Mouse (Mus musculus): ENCODE data around the gene Otof.

Otof gene

GRCm38 (mm10) chr5:30461821-30462220 lies at the start of gene Otof:
Gene Otof (minus strand): TSS chr5:30461932.
- DNase-seq (ENCODE audit: low spot score in 2 of 2) = peak; percentile 57 to 66

- no peak for DNase-seq (ENCODE audit: low spot score in 2 of 2)
Measured at GRCm38 (mm10) chr5:30497299-30497698, 35.6 kb upstream of the Otof start.

- no peak for DNase-seq (ENCODE audit: low spot score in 2 of 2)
Measured at GRCm38 (mm10) chr5:30496821-30497220, 35.1 kb upstream of the Otof start.

GRCm38 (mm10) chr5:30495288-30495687 lies 33.6 kb upstream of the Otof start:
- no peak for DNase-seq (ENCODE audit: low spot score in 2 of 2)

- DNase-seq (ENCODE audit: low spot score in 2 of 2) = no peak
Measured at GRCm38 (mm10) chr5:30494606-30495005, 32.9 kb upstream of the Otof start.

- no peak for DNase-seq (ENCODE audit: low spot score in 2 of 2)
Measured at GRCm38 (mm10) chr5:30493723-30494122, 32.0 kb upstream of the Otof start.

DNA sequence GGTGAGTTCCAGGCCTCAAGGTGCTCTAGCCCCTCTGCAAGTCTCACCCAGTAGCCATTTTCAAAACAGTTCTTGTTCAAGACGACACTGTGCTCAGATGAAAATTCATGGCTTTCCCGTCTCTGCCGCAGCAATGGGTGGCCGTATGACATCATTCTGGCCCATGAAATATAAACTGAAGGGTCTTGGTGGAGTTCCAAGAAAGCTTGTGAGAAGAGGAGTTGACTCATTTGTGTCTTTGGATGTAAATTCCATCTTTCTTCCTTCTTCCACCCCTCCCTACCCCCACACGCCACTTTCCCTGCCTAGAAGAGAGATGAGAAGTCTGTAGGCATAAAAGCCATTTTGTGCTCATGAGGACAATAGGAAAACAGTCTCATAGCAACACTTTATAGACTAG lies 29.1 kb upstream of the Otof start:
- no peak for DNase-seq (ENCODE audit: low spot score in 2 of 2)

GRCm38 (mm10) chr5:30490215-30490614 lies 28.5 kb upstream of the Otof start:
- DNase-seq (ENCODE audit: low spot score in 2 of 2) = no peak

GRCm38 (mm10) chr5:30485136-30485535 lies 23.4 kb upstream of the Otof start:
- DNase-seq (ENCODE audit: low spot score in 2 of 2) = no peak

DNA sequence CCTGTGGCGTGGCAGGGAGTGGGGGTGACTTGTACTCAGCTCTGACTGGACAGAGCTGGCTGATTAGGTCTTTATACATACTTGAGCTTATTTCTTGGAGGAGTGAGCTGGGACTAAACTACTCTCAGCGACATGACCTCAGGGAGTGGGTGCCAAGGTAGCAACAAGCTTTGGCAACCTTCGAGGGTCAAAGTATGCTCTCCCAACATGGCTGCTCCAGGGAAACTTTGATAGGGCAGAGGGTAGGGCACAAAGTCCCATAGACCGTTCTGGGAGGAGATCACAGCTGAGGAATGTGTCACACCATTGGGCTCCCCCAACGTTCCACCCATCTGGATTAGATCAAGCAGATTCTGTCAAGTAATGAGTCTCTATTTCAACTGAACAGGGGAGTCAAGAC lies 22.9 kb upstream of the Otof start:
- DNase-seq (ENCODE audit: low spot score in 2 of 2) = no peak

GRCm38 (mm10) chr5:30483533-30483932 lies 21.8 kb upstream of the Otof start:
- DNase-seq (ENCODE audit: low spot score in 2 of 2) = no peak

DNA sequence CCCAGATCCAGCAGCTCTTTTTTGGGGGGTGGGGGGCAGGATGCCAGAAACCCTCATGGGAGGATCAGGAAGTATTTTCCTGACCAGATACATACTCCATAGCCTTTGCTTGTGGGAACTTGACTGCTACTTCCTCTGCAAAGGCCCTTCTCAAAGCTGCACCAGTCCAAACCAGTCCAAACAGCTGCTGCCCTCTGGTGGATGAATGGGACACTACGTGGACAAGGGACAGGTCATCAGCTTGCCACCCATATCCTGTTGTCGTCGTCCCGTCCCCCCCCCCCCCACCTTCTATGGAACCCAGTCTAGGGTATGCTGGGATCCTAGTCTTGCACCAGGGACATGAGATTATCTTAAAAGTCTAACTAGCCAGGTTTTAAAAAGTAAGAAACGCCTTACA lies 20.6 kb upstream of the Otof start:
- peak; percentile 71 to 72 for DNase-seq (ENCODE audit: low spot score in 2 of 2)

GRCm38 (mm10) chr5:30476534-30476933 lies 14.8 kb upstream of the Otof start:
- DNase-seq (ENCODE audit: low spot score in 2 of 2) = peak in 1 of 2 experiments; percentile 19

- no peak for DNase-seq (ENCODE audit: low spot score in 2 of 2)
Measured at GRCm38 (mm10) chr5:30472148-30472547, 10.4 kb upstream of the Otof start.

- no peak for DNase-seq (ENCODE audit: low spot score in 2 of 2)
Measured at GRCm38 (mm10) chr5:30470454-30470853, 8.7 kb upstream of the Otof start.

- no peak for DNase-seq (ENCODE audit: low spot score in 2 of 2)
Measured at GRCm38 (mm10) chr5:30466315-30466714, 4.6 kb upstream of the Otof start.

DNA sequence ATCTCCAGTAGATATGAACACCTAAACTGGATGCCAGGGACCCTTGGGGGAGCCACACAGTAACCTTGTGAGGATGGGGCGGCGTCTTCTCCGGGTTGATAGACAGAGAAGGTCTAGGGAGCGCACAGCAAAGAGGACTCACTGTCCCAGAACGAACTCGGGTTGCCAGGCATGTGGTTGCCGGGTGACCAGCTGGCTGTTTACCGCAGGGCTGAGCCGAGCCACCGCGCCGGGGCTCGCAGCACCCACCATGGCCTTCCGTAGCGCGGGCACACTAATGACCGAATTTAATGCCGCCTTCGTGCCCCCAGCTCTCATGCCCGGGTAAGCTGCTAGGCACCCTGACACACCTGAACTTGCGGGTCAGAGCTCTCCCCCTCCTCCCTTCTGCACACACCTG lies 4.1 kb upstream of the Otof start, which contains the start of gene 1700001C02Rik:
1700001C02Rik (plus strand) TSS at position 187 of the 400 bp plus-strand sequence.
- no peak for DNase-seq (ENCODE audit: low spot score in 2 of 2)

- no peak for DNase-seq (ENCODE audit: low spot score in 2 of 2)
Measured at GRCm38 (mm10) chr5:30460155-30460554, 1.6 kb downstream of the Otof start.

GRCm38 (mm10) chr5:30456056-30456455 lies 5.7 kb downstream of the Otof start:
- DNase-seq (ENCODE audit: low spot score in 2 of 2) = peak in 1 of 2 experiments; percentile 46

DNA sequence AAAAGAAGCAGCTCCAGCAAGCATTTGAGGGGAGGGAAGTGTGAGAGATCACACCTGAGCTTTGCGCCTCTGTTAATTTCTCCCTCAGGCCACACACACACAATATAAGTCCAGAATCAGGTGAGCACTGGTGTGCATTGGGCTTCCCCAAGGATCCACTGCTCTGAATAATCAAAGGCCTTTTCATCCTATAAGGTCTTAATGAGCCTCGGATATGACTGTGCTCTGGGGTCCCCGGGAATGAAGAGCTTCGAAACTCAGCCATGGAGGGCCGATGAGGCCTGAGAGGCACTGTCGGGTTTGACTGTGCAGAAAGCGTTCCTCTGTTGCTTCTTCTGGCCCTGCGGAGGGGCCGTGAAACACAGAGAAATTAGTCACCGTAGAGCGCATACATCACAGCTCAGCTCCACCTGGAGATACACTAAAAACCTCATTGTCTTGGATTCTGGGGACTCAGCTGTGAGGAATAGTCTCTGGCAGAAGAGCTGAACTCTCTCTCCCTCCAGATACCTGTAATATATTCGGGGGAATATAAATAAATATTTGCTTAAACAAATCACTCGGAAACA lies 17.3 kb downstream of the Otof start:
- DNase-seq (ENCODE audit: low spot score in 2 of 2) = no peak

DNA sequence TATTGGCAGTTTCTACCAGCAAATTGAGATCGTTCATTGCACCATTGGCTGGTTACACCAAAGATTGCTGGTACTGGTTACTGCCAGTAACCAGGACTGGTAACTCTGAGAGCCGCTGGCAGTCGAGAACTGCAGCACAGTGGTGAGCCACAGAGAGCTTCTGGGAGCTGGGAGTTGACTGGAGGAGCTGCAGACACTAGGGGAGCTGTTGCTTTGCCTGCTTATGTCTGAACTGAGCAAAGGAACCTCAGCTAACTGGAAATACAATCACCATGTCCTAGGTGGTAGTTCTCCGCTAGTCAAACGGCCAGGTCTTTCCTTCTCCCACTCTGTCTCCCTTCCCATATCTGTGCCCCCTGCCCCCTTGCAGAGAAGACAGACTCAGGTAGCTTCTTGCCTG lies 19.5 kb downstream of the Otof start:
- peak in 1 of 2 experiments; percentile 22 for DNase-seq (ENCODE audit: low spot score in 2 of 2)

- no peak for DNase-seq (ENCODE audit: low spot score in 2 of 2)
Measured at GRCm38 (mm10) chr5:30440308-30440906, 21.3 kb downstream of the Otof start.

DNA sequence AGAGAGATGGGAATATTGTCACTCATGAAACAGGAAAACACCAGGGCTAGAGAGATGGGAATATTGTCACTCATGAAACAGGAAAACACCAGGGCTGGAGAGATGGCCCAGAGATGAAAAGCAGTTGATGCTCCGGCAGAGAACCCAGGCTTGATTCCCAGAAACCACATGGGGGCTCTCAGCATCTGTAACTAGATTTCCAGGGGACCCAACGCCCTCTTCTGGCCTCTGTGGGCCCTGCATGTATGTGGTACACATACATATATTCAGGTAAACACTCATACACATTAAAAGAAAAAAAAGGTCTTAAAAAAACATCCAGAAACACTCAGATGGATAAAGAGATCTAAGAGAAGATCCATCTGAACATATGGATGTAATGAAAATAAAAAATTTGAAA lies 22.8 kb downstream of the Otof start:
- DNase-seq (ENCODE audit: low spot score in 2 of 2) = no peak

- no peak for DNase-seq (ENCODE audit: low spot score in 2 of 2)
Measured at GRCm38 (mm10) chr5:30427406-30427805, 34.3 kb downstream of the Otof start.

All from frontal cortex, postnatal 36 days (tissue).